Mouse (Mus musculus) forebrain, embryonic 15.5 days (tissue): ENCODE measurements around the gene Fermt3. TPM values are rescaled to one million over a fixed set of nuclear protein-coding genes. Genes with fewer than 3 reads are reported as not detected.
A peak's percentile ranks its signal among the peaks of the same experiment; 100 is the strongest.

Experiments used
- ATAC-seq: fragments of 200-750 bp; cut with Nextera tagmentation; replicated peaks from 2 replicates; pipeline ENCODE4 v1.8.0; 2017; ENCODE audit warnings: mild to moderate bottlenecking, moderate TSS enrichment, moderate library complexity
- H3K27ac ChIP-seq: fragments of 300-500 bp; sonication (generic); replicated peaks from 2 replicates; pipeline ENCODE4 v1.5.1; 2015; ENCODE audit warnings: mild to moderate bottlenecking, inconsistent platforms
- H3K27me3 ChIP-seq: fragments of 300-500 bp; sonication (generic); 2 replicates; pipeline ENCODE4 v1.6.1; 2015; ENCODE audit warnings: inconsistent platforms
- H3K36me3 ChIP-seq: fragments of 300-500 bp; sonication (generic); 2 replicates; pipeline ENCODE4 v1.6.1; 2015; ENCODE audit warnings: mild to moderate bottlenecking, inconsistent platforms
- H3K4me1 ChIP-seq: fragments of 300-500 bp; sonication (generic); 2 replicates; pipeline ENCODE4 v1.6.1; 2015; ENCODE audit warnings: inconsistent platforms
- H3K4me2 ChIP-seq: fragments of 300-500 bp; sonication (generic); replicated peaks from 2 replicates; pipeline ENCODE4 v1.6.1; 2015; ENCODE audit warnings: mild to moderate bottlenecking, inconsistent platforms
- H3K4me3 ChIP-seq: fragments of 300-500 bp; sonication (generic); 2 replicates; pipeline ENCODE4 v1.5.1; 2015; ENCODE audit warnings: mild to moderate bottlenecking, inconsistent platforms
- H3K9ac ChIP-seq: fragments of 300-500 bp; sonication (generic); replicated peaks from 2 replicates; pipeline ENCODE4 v1.6.1; 2015; ENCODE audit warnings: mild to moderate bottlenecking, inconsistent platforms
- H3K9me3 ChIP-seq: fragments of 300-500 bp; sonication (generic); 2 replicates; pipeline ENCODE4 v1.6.1; 2016; ENCODE audit warnings: inconsistent platforms
- WGBS: fragments of 180-500 bp; shearing (Covaris S2); methylation state at CpG from one replicate; pipeline ENCODE4 v1.1.7; 2015; ENCODE audit warnings: mixed read lengths; 5-methylcytosine and 5-hydroxymethylcytosine counted together
- polyA plus RNA-seq: library from polyadenylated mRNA; unstranded; fragments of >200 nt; fragmentation: Nextera tagmentation; extraction: Ambion mirVana; gene quantifications from 2 replicates; pipeline ENCODE4 v1.2.1, GENCODE M21; 2015

Fermt3 gene
- polyA plus RNA-seq, 1 experiment from 2014 or later = 3.6 TPM

DNA sequence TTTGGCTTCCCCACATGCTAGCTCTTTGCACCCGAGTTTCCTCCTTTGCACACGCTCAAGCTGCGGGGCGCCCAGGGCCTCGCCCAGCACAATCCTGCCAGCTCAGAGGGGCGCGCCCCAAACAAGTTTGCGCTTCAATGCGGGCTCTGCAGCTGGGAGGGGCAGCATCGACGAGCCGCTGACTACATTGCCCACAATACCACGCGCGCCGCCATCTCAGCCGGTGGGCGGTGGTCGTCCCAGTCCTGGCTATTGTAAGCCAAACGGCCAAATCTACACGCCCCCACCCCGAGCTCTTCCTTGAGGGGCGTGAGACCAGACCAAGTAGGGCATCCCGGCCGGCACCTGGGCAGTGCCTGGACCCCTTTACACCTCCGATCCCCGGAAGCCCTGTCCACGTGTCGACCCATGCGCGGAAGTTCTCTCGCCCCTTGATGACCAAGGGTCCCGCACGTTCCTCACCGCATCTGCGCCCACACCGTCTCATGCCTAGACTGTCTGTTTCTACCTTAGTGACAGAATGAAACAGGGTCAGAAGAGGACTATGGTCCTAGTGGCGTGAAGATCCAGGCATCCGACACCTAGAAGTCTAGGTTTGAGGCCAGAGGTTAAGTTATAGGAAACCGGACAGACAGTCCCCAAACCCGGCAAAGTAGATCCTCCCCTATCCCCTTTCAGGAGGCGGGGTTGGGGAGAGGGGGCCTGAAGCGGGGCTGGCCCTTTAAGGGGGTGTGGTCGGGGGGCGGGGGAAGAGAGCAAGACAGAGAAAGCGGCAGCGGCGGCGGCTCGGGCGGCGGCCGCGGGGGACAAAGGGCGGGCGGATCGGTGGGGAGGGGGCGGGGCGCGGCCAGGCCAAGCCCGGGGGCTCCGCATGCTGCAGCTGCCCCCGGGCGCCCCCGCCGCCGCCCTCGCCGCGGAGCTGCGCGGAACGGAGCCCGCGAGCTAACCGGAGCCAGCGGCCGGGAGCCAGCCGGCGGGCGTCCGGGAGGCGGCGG is 44.8 kb downstream of the Fermt3 start, which contains the start of gene Ppp1r14b:
TSS of gene Ppp1r14b (plus strand) at position 758 of the 995 bp plus-strand sequence.
- peaks cover 3% of the 10 kb centered on the region for H3K27me3 ChIP-seq
- peaks cover 55% of the 10 kb centered on the region for H3K4me1 ChIP-seq
- peak within 1 kb of the TSS; percentile 82 for H3K4me2 ChIP-seq
- peak within 1 kb of the TSS; percentile 67 for H3K9ac ChIP-seq
- peak within 1 kb of the TSS; percentile 95 for H3K27ac ChIP-seq
- H3K36me3 ChIP-seq = peaks cover 15% of the 10 kb centered on the region
- peak within 1 kb of the TSS; percentile 61 for H3K4me3 ChIP-seq
- under 1% methylated on average over 65 of the region's 84 CpGs for WGBS
- H3K9me3 ChIP-seq = no peaks in the 10 kb centered on the region
- peak; percentile 72 for ATAC-seq

DNA sequence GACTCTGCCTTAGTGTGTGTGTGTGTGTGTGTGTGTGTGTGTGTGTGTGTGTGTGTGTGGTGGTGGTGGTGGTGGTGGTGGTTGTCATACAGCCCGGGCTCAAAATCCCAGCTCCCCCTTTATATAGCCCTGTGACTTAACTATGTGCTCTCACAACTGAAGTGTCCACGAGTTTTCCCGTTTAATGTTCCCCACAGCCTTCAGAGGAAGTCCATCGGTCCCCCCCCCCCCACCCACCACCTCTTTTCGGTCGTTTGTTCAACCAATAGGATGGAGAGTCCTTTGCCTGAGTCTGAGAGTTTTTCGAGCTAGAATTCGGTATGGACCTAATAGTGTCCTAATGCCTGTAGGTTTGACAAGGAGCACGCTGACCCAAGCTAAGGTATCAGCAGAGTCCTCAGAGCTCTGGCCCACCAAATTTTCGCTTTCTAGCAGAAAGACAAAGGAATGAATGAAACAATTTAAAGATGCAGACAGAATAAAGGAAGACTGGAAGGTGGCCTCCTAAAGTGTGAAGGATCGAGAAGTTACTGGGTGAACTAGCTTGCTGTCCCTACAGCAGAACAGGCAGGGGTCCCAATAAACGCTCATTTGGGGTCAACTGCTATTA is 45.6 kb downstream of the Fermt3 start:
- Histone ChIP-seq H3K27me3 (peaks cover 10% of the 10 kb centered on the region), H3K36me3 (peaks cover 15% of the 10 kb centered on the region), H3K4me3 (peak overlapping the region; percentile 61), H3K4me2 (peak overlapping the region; percentile 82), H3K27ac (peak overlapping the region; percentile 95), H3K9ac (peak overlapping the region; percentile 67; the same call in 1 of the 2 replicates), H3K4me1 (peaks cover 50% of the 10 kb centered on the region), H3K9me3 (no peaks in the 10 kb centered on the region)
- 25% methylated on average over 11 of the region's 12 CpGs for WGBS
- ATAC-seq = no peak

DNA sequence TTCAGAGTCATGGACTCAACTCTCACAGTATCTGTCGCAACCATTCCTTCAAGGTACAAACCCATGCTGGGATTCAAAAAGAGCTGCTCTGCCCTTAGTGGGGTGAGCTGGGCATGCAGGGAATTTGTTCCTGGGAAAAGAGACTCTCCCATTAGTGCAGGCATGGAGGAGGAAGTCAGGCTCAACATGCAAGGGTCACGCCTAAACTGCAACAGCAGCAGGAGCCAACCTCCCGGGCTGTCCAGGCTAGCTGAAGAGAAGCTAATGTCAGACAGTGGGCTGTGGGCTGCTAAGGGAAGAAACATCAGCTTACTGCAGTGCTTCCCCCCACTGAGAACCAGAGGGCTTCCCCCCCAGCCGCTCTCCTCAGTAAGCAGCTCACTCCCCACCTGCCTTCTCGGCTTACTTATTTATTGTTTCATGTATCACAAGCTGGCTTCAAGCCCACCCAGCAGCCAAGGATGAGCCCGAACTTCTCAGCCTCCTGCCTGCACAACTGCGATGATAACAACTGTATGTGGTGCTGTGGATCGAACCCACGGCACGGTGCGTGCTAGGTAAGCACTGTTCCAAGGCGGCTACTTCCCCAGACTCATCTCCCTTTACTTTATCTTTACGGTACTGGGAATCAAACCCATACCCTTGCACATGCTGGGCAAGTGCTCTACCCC is 46.9 kb downstream of the Fermt3 start:
- peaks cover 12% of the 10 kb centered on the region for H3K27me3 ChIP-seq
- H3K36me3 ChIP-seq = peaks cover 3% of the 10 kb centered on the region
- H3K9ac ChIP-seq = no peak overlapping the region
- peaks cover 37% of the 10 kb centered on the region for H3K4me1 ChIP-seq
- no peaks in the 10 kb centered on the region for H3K9me3 ChIP-seq
- ATAC-seq = no peak
- no peak overlapping the region for H3K27ac ChIP-seq
- H3K4me2 ChIP-seq = no peak overlapping the region
- H3K4me3 ChIP-seq = no peak overlapping the region
- WGBS = 80% methylated on average over 13 of the region's 13 CpGs

DNA sequence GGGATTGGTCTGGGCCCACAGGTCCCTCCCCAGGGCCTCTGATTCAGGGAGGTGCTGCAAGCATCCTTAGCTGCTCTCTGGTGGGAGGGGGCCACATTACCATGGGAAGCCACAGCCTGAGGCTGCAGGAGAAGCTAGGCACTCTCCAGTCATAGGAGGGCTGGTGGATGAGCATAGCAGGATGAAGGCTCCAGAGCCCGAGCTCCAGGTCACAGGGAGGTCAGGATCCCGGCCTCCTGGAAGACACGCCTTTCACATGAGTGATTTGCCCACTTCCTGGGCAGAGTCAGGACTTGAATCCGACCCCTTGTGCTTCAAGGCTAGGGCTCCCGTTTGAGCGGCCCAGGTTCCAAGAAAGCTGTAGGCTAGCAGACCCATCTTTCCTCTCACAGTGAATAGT is 47.6 kb downstream of the Fermt3 start:
- no peak for ATAC-seq
- WGBS = 54% methylated on average over 6 of the region's 6 CpGs

DNA sequence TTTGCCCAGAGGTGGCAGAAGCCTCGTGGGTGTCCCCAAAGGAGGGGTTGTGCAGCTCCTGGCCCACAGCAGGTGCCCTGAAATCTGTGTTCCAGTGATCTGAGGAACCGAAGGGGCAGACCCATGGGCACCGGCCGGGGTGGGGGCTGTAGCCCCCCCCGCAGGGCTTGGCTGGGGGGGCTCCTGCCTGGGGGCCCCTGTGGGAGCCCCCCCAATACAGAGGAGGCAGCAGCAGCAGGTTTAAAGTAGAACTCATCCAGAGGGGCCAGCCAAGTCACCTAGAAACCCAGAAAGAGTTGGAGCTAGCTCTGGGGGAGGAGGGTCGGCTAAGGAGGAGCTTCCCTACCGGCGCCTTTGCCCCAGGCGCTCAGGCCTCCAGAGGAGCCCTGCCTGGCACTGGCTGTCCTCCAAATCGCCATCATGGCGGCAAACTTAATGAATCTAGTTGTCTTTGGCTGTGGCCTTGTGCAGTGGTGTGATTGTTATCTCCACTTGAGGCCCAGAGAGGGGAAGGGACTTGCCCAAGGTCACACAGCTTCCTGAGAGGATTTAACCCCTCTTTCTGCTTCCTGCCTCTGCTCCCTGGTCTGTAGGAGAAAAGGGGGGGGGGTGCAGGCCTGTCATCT is 48.7 kb downstream of the Fermt3 start:
- no peak overlapping the region for H3K4me3 ChIP-seq
- peaks cover 21% of the 10 kb centered on the region for H3K4me1 ChIP-seq
- no peak overlapping the region for H3K27ac ChIP-seq
- ATAC-seq = no peak
- 13% methylated on average over 11 of the region's 11 CpGs for whole genome bisulfite sequencing
- H3K36me3 ChIP-seq = no peaks in the 10 kb centered on the region
- peaks cover 12% of the 10 kb centered on the region for H3K27me3 ChIP-seq
- H3K9ac ChIP-seq = no peak overlapping the region
- no peaks in the 10 kb centered on the region for H3K9me3 ChIP-seq
- H3K4me2 ChIP-seq = peak overlapping the region; percentile 46; the same call in 1 of the 2 replicates

More for the DNA sequence above, 47.6 kb downstream of the Fermt3 start:
- Histone ChIP-seq H3K9ac (no peak overlapping the region), H3K36me3 (no peaks in the 10 kb centered on the region), H3K9me3 (no peaks in the 10 kb centered on the region), H3K27me3 (peaks cover 12% of the 10 kb centered on the region), H3K4me1 (peaks cover 31% of the 10 kb centered on the region), H3K4me2 (no peak overlapping the region), H3K27ac (no peak overlapping the region), H3K4me3 (no peak overlapping the region)

DNA sequence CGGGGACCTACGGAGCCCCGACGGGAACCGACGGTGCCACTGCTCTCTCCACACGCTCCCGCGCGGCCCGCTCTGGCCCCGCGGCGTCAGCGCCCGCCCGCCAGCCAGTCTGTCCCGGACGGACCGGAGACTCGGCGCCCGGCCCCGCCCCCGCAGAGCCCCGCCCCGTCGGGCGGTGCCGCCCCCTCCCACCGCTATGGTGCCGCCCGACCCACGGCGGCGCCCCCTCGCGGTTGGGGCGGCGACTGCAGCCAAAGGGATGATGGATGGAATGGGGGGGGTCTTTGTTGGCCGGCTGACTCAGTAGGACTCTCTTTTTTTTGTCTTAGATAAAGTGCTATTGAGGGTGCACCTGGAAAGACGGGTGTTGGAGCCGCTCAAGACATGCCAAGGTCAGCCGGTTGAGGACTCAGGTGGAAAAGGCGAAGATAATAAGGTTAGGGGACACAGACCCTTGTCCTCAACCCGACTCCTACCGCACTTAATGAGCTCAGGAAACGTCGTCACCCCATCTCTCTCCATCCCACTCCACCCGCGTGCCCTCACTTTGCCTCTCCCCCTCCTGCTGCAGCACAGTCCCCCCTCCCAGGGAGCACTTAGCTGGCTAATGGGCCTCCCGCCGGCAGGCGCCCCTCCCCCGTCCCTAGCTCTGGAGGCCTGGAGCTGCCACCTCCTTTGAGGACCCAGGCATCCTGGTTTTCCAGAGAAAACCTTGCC is 49.4 kb downstream of the Fermt3 start:
- H3K27ac ChIP-seq = no peak overlapping the region
- H3K36me3 ChIP-seq = no peaks in the 10 kb centered on the region
- no peaks in the 10 kb centered on the region for H3K9me3 ChIP-seq
- peak overlapping the region; percentile 22 for H3K9ac ChIP-seq
- peaks cover 21% of the 10 kb centered on the region for H3K4me1 ChIP-seq
- peaks cover 12% of the 10 kb centered on the region for H3K27me3 ChIP-seq
- peak overlapping the region; percentile 41 for H3K4me3 ChIP-seq
- peak overlapping the region; percentile 46 for H3K4me2 ChIP-seq
- 1% methylated on average over 45 of the region's 55 CpGs for WGBS
- 0 out of 2 replicates have a peak, but pooled peaks have one; percentile 9 for ATAC-seq

DNA sequence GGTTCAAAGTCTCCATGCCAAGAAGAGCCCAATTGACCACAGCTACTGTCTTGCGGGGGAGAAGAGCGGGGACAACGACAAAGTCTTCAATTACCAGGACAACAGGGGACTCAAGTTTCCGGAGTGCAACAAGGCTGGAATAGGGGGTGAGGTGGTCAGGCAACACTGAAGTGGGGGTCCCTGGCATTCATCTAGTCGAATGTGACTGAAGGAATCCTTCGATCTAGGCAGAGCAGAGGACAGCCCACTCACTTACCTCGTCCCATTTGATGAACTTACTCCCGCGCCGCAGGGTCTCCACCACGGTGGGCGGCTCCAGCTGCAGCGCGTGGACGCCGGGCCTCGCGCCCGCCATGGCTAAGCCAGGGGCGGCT is 50.0 kb downstream of the Fermt3 start:
- Histone ChIP-seq H3K27ac (no peak overlapping the region), H3K4me3 (peak overlapping the region; percentile 41), H3K4me2 (peak overlapping the region; percentile 46), H3K9ac (peak overlapping the region; percentile 22), H3K4me1 (peaks cover 21% of the 10 kb centered on the region), H3K36me3 (no peaks in the 10 kb centered on the region), H3K27me3 (peaks cover 12% of the 10 kb centered on the region), H3K9me3 (no peaks in the 10 kb centered on the region)
- no peak for ATAC-seq
- WGBS = 1% methylated on average over 20 of the region's 20 CpGs

DNA sequence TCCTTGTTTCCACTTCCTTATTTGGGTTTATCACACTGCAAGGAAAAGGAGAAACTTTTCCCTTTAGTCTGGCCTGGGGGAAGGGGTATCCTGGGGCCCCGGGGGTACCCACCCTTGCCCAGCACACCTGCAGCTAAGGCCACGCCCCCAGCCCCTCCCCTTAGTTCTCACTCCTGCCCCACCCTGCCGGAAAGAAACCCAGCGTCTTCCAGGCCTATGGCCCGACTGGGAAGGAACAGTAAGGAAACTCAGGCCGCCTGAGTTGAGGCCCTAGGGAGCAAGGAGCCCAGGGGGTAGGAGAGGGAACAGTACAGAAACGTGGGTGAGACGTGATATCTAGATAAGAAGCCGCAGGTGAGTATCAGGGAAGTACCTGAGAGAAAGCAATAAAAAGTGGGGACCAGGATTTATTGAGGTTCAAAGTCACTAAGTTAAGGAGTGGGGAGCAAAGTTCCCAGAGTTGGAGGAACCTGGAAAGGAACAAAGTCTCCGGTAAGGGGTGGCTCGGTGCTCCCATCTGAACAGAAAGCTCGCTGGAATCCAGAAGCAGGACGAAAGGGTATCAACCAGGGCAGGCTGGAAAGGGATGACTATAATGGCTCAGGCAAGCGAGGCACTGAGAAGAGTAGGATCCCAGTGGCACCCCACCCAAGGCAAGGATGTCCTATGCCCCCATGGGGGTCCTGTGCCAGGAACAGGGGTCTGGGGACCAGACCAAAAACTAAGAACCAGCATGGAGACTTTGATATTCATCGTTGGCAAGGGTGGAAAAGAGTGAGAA is 50.6 kb downstream of the Fermt3 start:
- H3K27ac ChIP-seq = no peak overlapping the region
- peak overlapping the region; percentile 41 for H3K4me3 ChIP-seq
- ATAC-seq = no peak
- peaks cover 17% of the 10 kb centered on the region for H3K4me1 ChIP-seq
- no peak overlapping the region for H3K9ac ChIP-seq
- no peaks in the 10 kb centered on the region for H3K9me3 ChIP-seq
- H3K36me3 ChIP-seq = no peaks in the 10 kb centered on the region
- 14% methylated on average over 15 of the region's 15 CpGs for WGBS
- peak overlapping the region; percentile 46 for H3K4me2 ChIP-seq
- H3K27me3 ChIP-seq = peaks cover 12% of the 10 kb centered on the region

DNA sequence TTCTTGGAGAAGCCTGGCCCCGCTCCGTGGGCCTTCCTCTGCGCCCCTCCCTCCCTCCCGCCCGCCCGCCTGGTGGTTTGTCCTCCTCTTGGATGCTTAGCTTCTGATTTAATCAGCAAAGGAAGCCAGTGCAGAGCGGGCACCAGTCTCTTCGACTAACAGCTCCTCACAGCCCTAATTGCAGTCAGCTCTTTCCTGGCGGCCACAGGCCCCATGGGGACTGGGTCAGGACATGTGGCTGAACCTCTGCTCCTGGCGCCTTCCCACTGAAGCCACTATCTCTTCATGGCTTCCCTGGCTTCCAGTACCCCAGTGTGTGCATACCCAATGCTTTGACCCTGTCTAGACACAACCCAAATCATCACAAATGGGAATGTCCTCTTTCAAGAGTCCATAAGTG is 62.8 kb downstream of the Fermt3 start:
- ATAC-seq = no peak
- H3K36me3 ChIP-seq = no peaks in the 10 kb centered on the region
- no peak overlapping the region for H3K4me2 ChIP-seq
- H3K9me3 ChIP-seq = no peaks in the 10 kb centered on the region
- H3K27ac ChIP-seq = no peak overlapping the region
- H3K9ac ChIP-seq = no peak overlapping the region
- no peak overlapping the region for H3K4me3 ChIP-seq
- H3K27me3 ChIP-seq = no peaks in the 10 kb centered on the region
- WGBS = 84% methylated on average over 10 of the region's 10 CpGs
- peaks cover 10% of the 10 kb centered on the region for H3K4me1 ChIP-seq

DNA sequence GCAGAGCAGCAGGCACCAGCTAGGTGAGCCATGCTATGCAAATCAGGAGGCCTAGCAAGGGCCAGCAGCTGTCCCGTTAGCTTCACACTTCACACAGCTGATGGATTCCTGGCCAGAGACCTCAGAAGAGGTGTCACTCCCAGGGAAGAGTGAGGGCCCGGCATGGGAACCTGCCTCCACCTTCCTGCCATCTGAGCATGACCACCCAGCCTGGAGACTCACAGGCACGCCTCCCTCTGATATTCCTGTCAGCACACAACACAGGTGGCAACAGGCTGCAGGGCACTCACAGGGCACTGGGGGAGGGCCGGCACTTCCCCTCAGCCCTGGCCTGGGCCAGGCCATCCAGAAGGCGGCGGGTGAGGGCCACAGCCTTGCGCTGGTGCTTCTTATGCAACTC is 63.8 kb downstream of the Fermt3 start:
- ATAC-seq = no peak
- Histone ChIP-seq H3K9ac (no peak overlapping the region), H3K4me1 (peaks cover 11% of the 10 kb centered on the region), H3K27me3 (no peaks in the 10 kb centered on the region), H3K9me3 (no peaks in the 10 kb centered on the region), H3K27ac (no peak overlapping the region), H3K36me3 (no peaks in the 10 kb centered on the region), H3K4me2 (no peak overlapping the region), H3K4me3 (no peak overlapping the region)
- 96% methylated on average over 7 of the region's 7 CpGs for WGBS
